Mouse (Mus musculus): ENCODE data around the gene Rnf157.

DNA sequence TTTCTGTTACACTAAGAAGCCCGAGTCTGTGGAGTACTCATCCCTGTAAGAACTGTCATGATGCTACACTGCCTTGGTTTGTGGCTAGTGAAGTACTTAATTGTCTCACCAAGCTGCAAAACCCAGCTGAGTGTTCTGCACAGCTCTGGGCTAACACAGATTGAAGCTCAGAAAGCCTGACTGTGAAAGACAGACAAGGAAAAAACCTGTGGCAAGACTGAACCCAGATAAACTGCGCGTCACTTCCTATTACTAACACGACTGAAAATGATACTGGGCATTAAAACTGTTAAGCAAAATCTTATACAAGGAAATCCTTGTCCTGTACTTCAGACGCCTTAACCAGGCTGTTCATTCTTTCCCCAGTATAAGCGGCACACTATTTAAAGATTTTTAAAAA lies 33.3 kb downstream of the Rnf157 start:
- TF ChIP-seq CTCF (IDR thresholded peaks at IDR 0.05; ENCODE audit: extremely low read depth, insufficient read depth, low read length) (no peak), POLR2A (IDR thresholded peaks at IDR 0.05; ENCODE audit: extremely low read depth, insufficient read depth, low read length) (no peak)

Data from cortical plate, adult 2 months (tissue).